Mouse (Mus musculus) right cerebral cortex, adult 2 months (tissue): ENCODE results near the gene Ins2.

Experiments
- DNase-seq, 2 experiments: peaks; one replicate each; pipeline ENCODE4 v3.0.0; 2021 to 2022; ENCODE audit warnings: low spot score in 2 of 2

Ins2 gene

GRCm38 (mm10) chr7:142663931-142664421 is 79.2 kb downstream of the Ins2 start:
- DNase-seq: no peak

- no peak for DNase-seq
Observed at GRCm38 (mm10) chr7:142663151-142663550, 80.0 kb downstream of the Ins2 start.

- DNase-seq: no peak
Observed at GRCm38 (mm10) chr7:142661811-142662210, 81.4 kb downstream of the Ins2 start.

DNA sequence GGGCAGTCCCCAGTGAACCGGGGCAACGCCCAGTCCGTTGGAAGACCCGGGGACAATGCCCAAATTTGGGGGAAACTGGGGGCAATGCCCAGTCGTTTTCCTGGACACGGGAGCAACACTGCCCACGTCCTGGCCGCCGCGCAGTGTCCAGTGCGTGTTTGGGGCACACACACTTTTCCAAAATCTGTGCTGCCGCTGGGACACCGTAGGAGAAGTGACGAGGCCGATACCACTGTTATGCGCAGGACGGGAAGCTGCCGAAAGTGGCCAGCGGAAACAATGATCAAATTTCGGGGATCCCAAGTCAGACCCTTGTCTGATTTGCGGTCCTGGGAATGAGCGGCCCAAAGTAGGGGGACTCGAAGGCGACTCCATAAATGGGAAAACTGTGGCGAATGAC is 82.1 kb downstream of the Ins2 start:
- no peak for DNase-seq

- DNase-seq: no peak
Observed at GRCm38 (mm10) chr7:142660651-142660945, 82.6 kb downstream of the Ins2 start.

GRCm38 (mm10) chr7:142659767-142660650 is 83.2 kb downstream of the Ins2 start:
- no peak for DNase-seq

GRCm38 (mm10) chr7:142659181-142659681 is 84.0 kb downstream of the Ins2 start:
- no peak for DNase-seq

DNA sequence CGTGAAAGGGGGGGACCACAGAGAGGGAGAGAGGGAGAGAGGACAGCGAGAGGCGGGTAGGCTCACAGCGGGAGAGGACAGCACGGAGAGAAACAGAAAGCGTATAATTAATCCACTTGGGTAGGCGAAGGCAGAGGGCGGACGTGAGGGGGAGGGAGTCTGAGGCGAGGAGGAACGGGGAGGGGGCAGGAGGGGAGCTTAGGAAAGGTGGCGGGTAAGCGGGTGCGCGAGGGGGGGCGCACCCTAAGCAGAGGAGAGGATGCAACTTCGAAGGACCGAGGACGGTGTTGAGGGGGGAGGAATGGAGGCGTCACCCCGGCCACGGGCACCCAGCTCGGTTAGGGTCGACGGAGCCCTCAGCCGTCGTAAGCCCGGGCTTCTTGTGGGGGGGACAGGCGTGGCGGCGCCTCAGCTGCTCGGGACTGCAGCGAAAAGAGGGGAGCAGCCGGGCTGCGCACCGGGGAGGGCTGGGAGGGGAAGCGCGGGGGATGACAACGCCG is 84.5 kb downstream of the Ins2 start:
- no peak for DNase-seq

- DNase-seq: no peak
Observed at GRCm38 (mm10) chr7:142657821-142658614, 85.2 kb downstream of the Ins2 start.

DNA sequence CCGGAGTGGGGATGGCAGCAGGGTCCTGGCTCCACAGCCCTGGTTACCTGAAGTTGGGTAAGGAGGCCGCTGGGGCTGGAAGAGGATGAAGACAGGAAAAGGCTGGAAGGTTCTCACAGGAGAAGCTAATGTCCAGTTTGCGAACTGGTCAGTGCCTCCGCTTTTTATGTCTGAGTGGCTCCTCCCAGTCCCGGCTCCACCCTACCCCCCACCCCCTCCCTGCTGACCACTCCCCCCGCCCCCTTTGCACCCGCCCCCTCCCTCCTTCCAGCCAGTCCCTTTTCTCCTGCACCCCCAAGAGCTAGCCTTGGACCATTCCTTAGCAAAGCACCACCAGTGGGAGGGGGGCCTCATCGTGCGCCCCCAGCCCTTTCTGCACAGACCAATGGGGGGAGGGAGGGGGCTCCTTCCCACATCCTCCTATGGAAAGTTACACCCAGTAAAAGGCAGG is 85.8 kb downstream of the Ins2 start:
- no peak for DNase-seq

- DNase-seq: no peak
Observed at GRCm38 (mm10) chr7:142656055-142656454, 87.1 kb downstream of the Ins2 start.

DNA sequence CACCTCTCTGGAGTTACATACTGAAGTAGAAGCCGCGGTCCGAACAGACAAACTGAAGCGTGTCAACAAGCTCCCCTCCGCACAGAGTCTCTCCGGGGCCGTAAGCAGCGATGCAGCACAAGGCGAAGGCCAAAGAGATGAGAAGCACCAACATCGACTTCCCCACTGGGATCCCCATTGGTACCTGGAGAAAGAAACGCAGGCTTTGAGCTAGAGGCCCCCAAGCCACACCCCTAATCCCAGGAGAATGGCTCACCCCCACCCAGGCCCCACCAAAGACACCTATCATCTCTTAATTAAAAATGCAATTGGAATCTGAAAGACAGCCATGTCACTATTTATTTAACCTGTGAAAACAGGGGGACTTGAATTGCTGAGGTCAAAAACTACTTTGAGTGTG is 87.5 kb downstream of the Ins2 start:
- DNase-seq: no peak

DNA sequence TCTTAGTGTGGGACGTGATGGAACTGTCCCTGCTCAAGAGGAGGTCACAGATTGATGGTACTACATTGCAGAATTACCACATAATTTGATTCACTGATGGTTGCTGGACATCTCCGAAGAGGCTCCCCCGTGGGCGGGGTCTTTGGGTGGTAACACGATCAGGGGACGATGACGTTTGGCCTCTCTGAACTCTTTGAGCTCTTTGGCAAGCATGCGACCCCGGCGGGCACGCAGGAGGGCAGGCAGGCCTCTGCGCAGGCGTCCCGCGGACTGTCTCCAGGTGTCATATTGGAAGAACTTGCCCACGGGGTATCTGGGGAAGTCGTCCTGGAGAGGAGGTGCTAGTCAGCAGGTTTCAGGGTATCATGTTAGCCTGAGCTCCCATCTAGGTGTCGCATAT is 89.5 kb downstream of the Ins2 start:
- DNase-seq: no peak

DNA sequence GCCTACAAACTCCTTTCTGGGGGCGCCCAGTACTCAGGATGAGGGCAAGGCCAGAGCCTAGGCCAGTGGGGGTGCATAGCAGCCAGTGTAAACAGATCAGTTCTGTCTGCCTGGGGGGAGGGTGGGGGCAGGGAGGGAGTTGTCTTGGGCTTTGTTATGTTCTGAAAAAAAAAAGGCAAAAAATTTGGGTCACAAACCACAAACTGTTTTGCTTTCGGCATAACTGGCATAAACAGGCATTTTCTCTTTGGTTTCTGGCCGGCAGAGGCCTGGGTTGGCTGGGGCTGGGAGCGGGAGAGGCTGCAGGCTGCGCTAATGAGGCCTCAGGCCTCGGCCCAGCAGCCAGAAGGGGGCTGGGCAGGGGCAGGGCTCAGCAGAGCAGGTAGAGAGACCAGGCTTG is 96.5 kb downstream of the Ins2 start:
- DNase-seq: no peak

GRCm38 (mm10) chr7:142645045-142645444 is 98.1 kb downstream of the Ins2 start:
- no peak for DNase-seq

- DNase-seq: no peak
Observed at GRCm38 (mm10) chr7:142636178-142636577, 107.0 kb downstream of the Ins2 start.

DNA sequence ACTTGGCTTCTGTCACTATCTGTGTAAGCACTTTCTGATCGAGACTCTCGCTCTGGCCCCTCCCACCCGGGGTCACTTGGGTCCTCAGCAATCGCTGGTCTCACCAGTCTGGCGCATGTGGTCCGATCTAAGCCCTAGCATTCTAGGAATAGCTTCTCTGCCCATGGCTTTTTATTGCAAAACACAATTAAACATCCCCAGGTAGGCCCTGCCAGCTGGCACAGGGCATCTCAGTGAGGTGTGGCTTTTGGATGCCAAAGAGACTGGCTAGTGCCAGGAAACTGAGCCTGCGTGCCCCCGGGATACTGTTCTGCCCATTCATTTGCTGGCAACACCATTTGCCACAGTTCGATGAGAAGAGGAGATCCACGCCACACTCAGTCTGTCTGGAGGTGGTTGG is 112.5 kb downstream of the Ins2 start:
- DNase-seq: no peak

GRCm38 (mm10) chr7:142629806-142630205 is 113.4 kb downstream of the Ins2 start:
- DNase-seq: no peak
